Mouse (Mus musculus) heart, adult 9 months (tissue): Measurements from ENCODE around the gene Spin1.

ENCODE experiments used
- DNase-seq, 2 experiments: peaks; one replicate each; pipeline ENCODE4 v3.0.0; 2022; ENCODE audit warnings: low spot score in 2 of 2

Gene Spin1

GRCm38 (mm10) chr13:51136315-51136714 is 35.6 kb downstream of the Spin1 start:
- no peak for DNase-seq

- no peak for DNase-seq
Observed at GRCm38 (mm10) chr13:51136996-51137701, 36.5 kb downstream of the Spin1 start.

GRCm38 (mm10) chr13:51137702-51138031 is 37.0 kb downstream of the Spin1 start:
- no peak for DNase-seq

- no peak for DNase-seq
Observed at GRCm38 (mm10) chr13:51147106-51147505, 46.4 kb downstream of the Spin1 start.

- DNase-seq: no peak
Observed at GRCm38 (mm10) chr13:51152966-51153669, 52.4 kb downstream of the Spin1 start.

- DNase-seq: no peak
Observed at GRCm38 (mm10) chr13:51153670-51154030, 53.0 kb downstream of the Spin1 start.

- DNase-seq: peak in 1 of 2 experiments; percentile 4
Observed at GRCm38 (mm10) chr13:51155178-51156013, 54.7 kb downstream of the Spin1 start.

- no peak for DNase-seq
Observed at GRCm38 (mm10) chr13:51156014-51156386, 55.3 kb downstream of the Spin1 start.

GRCm38 (mm10) chr13:51157291-51157690 is 56.6 kb downstream of the Spin1 start:
- DNase-seq: no peak

GRCm38 (mm10) chr13:51161672-51162071 is 61.0 kb downstream of the Spin1 start:
- no peak for DNase-seq

GRCm38 (mm10) chr13:51162246-51162645 is 61.6 kb downstream of the Spin1 start:
- no peak for DNase-seq

GRCm38 (mm10) chr13:51166711-51167110 is 66.0 kb downstream of the Spin1 start:
- no peak for DNase-seq

GRCm38 (mm10) chr13:51170215-51170614 is 69.5 kb downstream of the Spin1 start:
- DNase-seq: peak; percentile 17 to 56

GRCm38 (mm10) chr13:51170691-51171680 is 70.3 kb downstream of the Spin1 start, which contains the start of gene Nxnl2:
Gene Nxnl2, plus strand, starts transcription at chr13:51171022.
- DNase-seq: peak; percentile 41 to 42

GRCm38 (mm10) chr13:51172601-51173000 is 71.9 kb downstream of the Spin1 start:
- DNase-seq: no peak

- no peak for DNase-seq
Observed at GRCm38 (mm10) chr13:51178932-51179331, 78.3 kb downstream of the Spin1 start.

- no peak for DNase-seq
Observed at GRCm38 (mm10) chr13:51179362-51179761, 78.7 kb downstream of the Spin1 start.

- DNase-seq: no peak
Observed at GRCm38 (mm10) chr13:51182236-51182635, 81.6 kb downstream of the Spin1 start.

GRCm38 (mm10) chr13:51184896-51185295 is 84.2 kb downstream of the Spin1 start:
- no peak for DNase-seq

- no peak for DNase-seq
Observed at GRCm38 (mm10) chr13:51190336-51190735, 89.7 kb downstream of the Spin1 start.

GRCm38 (mm10) chr13:51191416-51192140 is 90.9 kb downstream of the Spin1 start:
- DNase-seq: peak in 1 of 2 experiments; percentile 36
